Mouse (Mus musculus) CD4-positive naive resting alpha-beta T cell, adult 57 days (primary cell): Measurements from ENCODE around the gene Cyyr1. TPM values are rescaled to one million over a fixed set of nuclear protein-coding genes. Genes with fewer than 3 reads are reported as not detected.

ENCODE experiments used
- total RNA-seq: library from RNA; stranded (reverse); gene quantifications from one replicate; pipeline ENCODE4 v1.2.4, GENCODE M21; 2023

Cyyr1 gene
- total RNA-seq: not detected

GRCm38 (mm10) chr16:85553297-85553696 lies at the start of gene Cyyr1:
Gene Cyyr1, minus strand, starts transcription at chr16:85553397.

Other genes starting within 250 kb of the Cyyr1 start
- 0.62 TPM for gene Adamts1, start 249.7 kb upstream of the Cyyr1 start, total RNA-seq